Mouse (Mus musculus) gonadal fat pad, adult 2 months (tissue): ENCODE results near the gene Hoxd9. TPM values are rescaled to one million over a fixed set of nuclear protein-coding genes. Genes with fewer than 3 reads are reported as not detected.

Experiments used
- DNase-seq: peaks from one replicate; pipeline ENCODE4 v3.0.0-alpha.2; 2012; ENCODE audit warnings: low read depth
- polyA plus RNA-seq: library from polyadenylated mRNA; depleted of rRNA; stranded (reverse); fragments of >200 nt; gene quantifications from 2 replicates; pipeline ENCODE4 v1.2.3, GENCODE M21; 2012

Gene Hoxd9
- polyA plus RNA-seq, 1 experiment: 17.1 TPM

- DNase-seq: no peak
Observed at GRCm38 (mm10) chr2:74668370-74669229, 28.9 kb upstream of the Hoxd9 start.

- no peak for DNase-seq
Observed at GRCm38 (mm10) chr2:74669230-74669578, 28.3 kb upstream of the Hoxd9 start.

GRCm38 (mm10) chr2:74669650-74670235 lies 27.8 kb upstream of the Hoxd9 start:
- no peak for DNase-seq

- no peak for DNase-seq
Observed at GRCm38 (mm10) chr2:74670632-74671188, 26.8 kb upstream of the Hoxd9 start.

GRCm38 (mm10) chr2:74671847-74672246 lies 25.7 kb upstream of the Hoxd9 start:
- DNase-seq: no peak

- no peak for DNase-seq
Observed at GRCm38 (mm10) chr2:74672481-74673362, 24.8 kb upstream of the Hoxd9 start.

- no peak for DNase-seq
Observed at GRCm38 (mm10) chr2:74673835-74674425, 23.6 kb upstream of the Hoxd9 start.

- DNase-seq: no peak
Observed at GRCm38 (mm10) chr2:74674881-74675665, 22.5 kb upstream of the Hoxd9 start, which contains the start of gene Hoxd12. Gene Hoxd12 (plus strand): TSS chr2:74675013.

- DNase-seq: no peak
Observed at GRCm38 (mm10) chr2:74675666-74676282, 21.8 kb upstream of the Hoxd9 start.

- no peak for DNase-seq
Observed at GRCm38 (mm10) chr2:74676376-74677052, 21.0 kb upstream of the Hoxd9 start.

GRCm38 (mm10) chr2:74677106-74677505 lies 20.4 kb upstream of the Hoxd9 start:
- no peak for DNase-seq

GRCm38 (mm10) chr2:74678891-74679595 lies 18.5 kb upstream of the Hoxd9 start, which contains the start of gene Hoxd11:
Gene Hoxd11 (plus strand): TSS chr2:74679557.
- no peak for DNase-seq

GRCm38 (mm10) chr2:74679596-74679971 lies 17.9 kb upstream of the Hoxd9 start:
- DNase-seq: no peak

- no peak for DNase-seq
Observed at GRCm38 (mm10) chr2:74679980-74680379, 17.5 kb upstream of the Hoxd9 start.

- DNase-seq: no peak
Observed at GRCm38 (mm10) chr2:74680561-74681398, 16.7 kb upstream of the Hoxd9 start.

GRCm38 (mm10) chr2:74681594-74682531 lies 15.7 kb upstream of the Hoxd9 start:
- no peak for DNase-seq

- no peak for DNase-seq
Observed at GRCm38 (mm10) chr2:74682796-74683195, 14.7 kb upstream of the Hoxd9 start.
